Mouse (Mus musculus): ENCODE measurements at regions not wholly inside any gene's neighbourhood (a gene's known extent, or its start where the extent isn't known, plus 50 kb on each side); places are given as distances from the start of the nearest gene placed in this dataset.

DNA sequence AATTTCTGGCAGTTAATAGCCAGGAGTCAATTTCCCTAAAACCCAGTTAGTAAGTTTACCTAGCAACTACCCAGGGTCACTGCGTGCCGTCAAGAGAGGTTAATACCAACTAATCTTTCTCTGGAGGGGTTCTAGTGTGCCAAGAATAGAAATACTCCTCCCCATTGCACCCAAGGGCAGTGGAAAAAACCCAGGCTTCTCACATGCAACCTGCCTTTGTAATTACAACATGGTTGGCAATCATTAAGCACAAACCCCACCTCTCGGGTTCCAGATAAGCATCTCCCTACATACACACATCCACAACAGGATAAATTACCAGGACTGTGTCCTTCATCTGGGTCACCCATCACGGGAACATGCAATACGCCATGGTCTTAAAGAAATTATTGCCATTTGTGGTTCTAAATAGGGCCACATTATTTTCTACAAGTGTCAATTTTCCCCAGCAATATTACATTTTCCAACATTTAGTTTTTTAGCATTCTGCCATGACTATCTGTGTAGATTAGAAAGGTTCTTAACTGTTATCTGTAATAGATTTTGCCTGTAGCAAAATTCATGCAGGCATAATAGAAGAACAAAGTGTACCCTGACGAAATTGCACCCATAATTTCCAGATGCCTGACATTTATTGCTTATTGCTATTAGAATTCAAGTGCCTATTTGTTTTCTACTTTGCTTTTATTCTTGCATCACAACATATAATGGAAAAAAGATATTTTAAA lies 336.3 kb downstream of the Tox3 start:
- TF ChIP-seq CTCF (IDR thresholded peaks at IDR 0.05; ENCODE audit: extremely low read depth, insufficient read depth, insufficient read length, insufficient replicate concordance) (no peak), POLR2A (IDR thresholded peaks at IDR 0.05; ENCODE audit: low read depth, low read length) (no peak)
